Mouse (Mus musculus) activated CD4-positive, CD25-positive, alpha-beta regulatory T cell, adult 9 weeks (primary cell): ENCODE measurements around the gene Olfr45. TPM values are rescaled to one million over a fixed set of nuclear protein-coding genes. Genes with fewer than 3 reads are reported as not detected.

Experiments used
- polyA plus RNA-seq: library from polyadenylated mRNA; unstranded; fragments of 100-300 nt; shearing (Covaris generic); gene quantifications from one replicate; pipeline ENCODE4 v1.2.1, GENCODE M21; 2017

Gene Olfr45
- 0.09 TPM for polyA plus RNA-seq

GRCm38 (mm10) chr7:140681651-140682050, at the start of gene Olfr45:
Olfr45 (plus strand) TSS chr7:140681951.

GRCm38 (mm10) chr7:140646152-140646551, 35.6 kb upstream of the Olfr45 start, which contains the start of gene Olfr53:
Olfr53 (plus strand) TSS chr7:140646452.

GRCm38 (mm10) chr7:140659630-140660029, 22.1 kb upstream of the Olfr45 start, which contains the start of gene Olfr539:
Olfr539 (plus strand) TSS chr7:140659930.

GRCm38 (mm10) chr7:140696967-140697366, 15.2 kb downstream of the Olfr45 start, which contains the start of gene Olfr541:
Olfr541 (plus strand) TSS chr7:140697267.

Other genes with a start within 250 kb of the Olfr45 start
- gene Olfr533, start 218.6 kb upstream of the Olfr45 start, polyA plus RNA-seq = not detected
- gene Olfr535, start 197.7 kb upstream of the Olfr45 start, polyA plus RNA-seq = not detected
- not detected for gene Olfr536, start 174.6 kb upstream of the Olfr45 start, polyA plus RNA-seq
- gene Olfr538, start 114.1 kb upstream of the Olfr45 start, polyA plus RNA-seq = not detected
- gene Olfr46, start 80.7 kb upstream of the Olfr45 start, polyA plus RNA-seq = not detected
- not detected for gene Olfr61, start 53.0 kb upstream of the Olfr45 start, polyA plus RNA-seq
- gene Olfr53, start 35.5 kb upstream of the Olfr45 start, polyA plus RNA-seq = not detected
- gene Olfr539, start 22.0 kb upstream of the Olfr45 start, polyA plus RNA-seq = not detected
- gene Olfr541, start 15.3 kb downstream of the Olfr45 start, polyA plus RNA-seq = not detected
- gene Cyp2e1, start 81.8 kb downstream of the Olfr45 start, polyA plus RNA-seq = not detected
- gene Syce1, start 105.9 kb downstream of the Olfr45 start, polyA plus RNA-seq = 0.18 TPM
- 0.23 TPM for gene Zfp941, start 140.2 kb downstream of the Olfr45 start, polyA plus RNA-seq
- gene Urah, start 153.1 kb downstream of the Olfr45 start, polyA plus RNA-seq = not detected
- not detected for gene Scgb1c1, start 163.6 kb downstream of the Olfr45 start, polyA plus RNA-seq
- gene Odf3, start 165.9 kb downstream of the Olfr45 start, polyA plus RNA-seq = not detected
- not detected for gene Gm45785, start 174.4 kb downstream of the Olfr45 start, polyA plus RNA-seq
- gene Ric8a, start 175.0 kb downstream of the Olfr45 start, polyA plus RNA-seq = 138 TPM
- gene Bet1l, start 175.6 kb downstream of the Olfr45 start, polyA plus RNA-seq = 52.1 TPM
- gene Psmd13, start 200.0 kb downstream of the Olfr45 start, polyA plus RNA-seq = 226 TPM
- gene Sirt3, start 200.4 kb downstream of the Olfr45 start, polyA plus RNA-seq = 10.2 TPM
- not detected for gene Cox8b, start 218.5 kb downstream of the Olfr45 start, polyA plus RNA-seq
- gene Nlrp6, start 239.0 kb downstream of the Olfr45 start, polyA plus RNA-seq = not detected